Mouse (Mus musculus): ENCODE data around the gene Bbof1.
A peak's percentile ranks its signal among the peaks of the same experiment; 100 is the strongest.

Gene Bbof1

GRCm38 (mm10) chr12:84462856-84463255 lies 54.0 kb downstream of the Bbof1 start:
- DNase-seq (ENCODE audit: low read depth, low spot score), result no peak

- DNase-seq (ENCODE audit: low read depth, low spot score), result peak; percentile 27
These were observed 59.8 kb downstream of the Bbof1 start for GRCm38 (mm10) chr12:84468701-84469100.

- DNase-seq (ENCODE audit: low read depth, low spot score), result no peak
These were observed 70.1 kb downstream of the Bbof1 start for GRCm38 (mm10) chr12:84478937-84479336.

GRCm38 (mm10) chr12:84481251-84481650 lies 72.4 kb downstream of the Bbof1 start:
- no peak for DNase-seq (ENCODE audit: low read depth, low spot score)

GRCm38 (mm10) chr12:84482778-84483585 lies 74.1 kb downstream of the Bbof1 start:
- DNase-seq (ENCODE audit: low read depth, low spot score), result no peak

GRCm38 (mm10) chr12:84487324-84488056 lies 78.6 kb downstream of the Bbof1 start:
- DNase-seq (ENCODE audit: low read depth, low spot score), result peak; percentile 3
